Mouse (Mus musculus) NIH3T3 (cell line): Measurements from ENCODE around the gene Rpp30.

Experiments used
- DNase-seq: peaks from one replicate; pipeline ENCODE4 v3.0.0-alpha.2; 2012; ENCODE audit warnings: low read depth

The Rpp30 gene

DNA sequence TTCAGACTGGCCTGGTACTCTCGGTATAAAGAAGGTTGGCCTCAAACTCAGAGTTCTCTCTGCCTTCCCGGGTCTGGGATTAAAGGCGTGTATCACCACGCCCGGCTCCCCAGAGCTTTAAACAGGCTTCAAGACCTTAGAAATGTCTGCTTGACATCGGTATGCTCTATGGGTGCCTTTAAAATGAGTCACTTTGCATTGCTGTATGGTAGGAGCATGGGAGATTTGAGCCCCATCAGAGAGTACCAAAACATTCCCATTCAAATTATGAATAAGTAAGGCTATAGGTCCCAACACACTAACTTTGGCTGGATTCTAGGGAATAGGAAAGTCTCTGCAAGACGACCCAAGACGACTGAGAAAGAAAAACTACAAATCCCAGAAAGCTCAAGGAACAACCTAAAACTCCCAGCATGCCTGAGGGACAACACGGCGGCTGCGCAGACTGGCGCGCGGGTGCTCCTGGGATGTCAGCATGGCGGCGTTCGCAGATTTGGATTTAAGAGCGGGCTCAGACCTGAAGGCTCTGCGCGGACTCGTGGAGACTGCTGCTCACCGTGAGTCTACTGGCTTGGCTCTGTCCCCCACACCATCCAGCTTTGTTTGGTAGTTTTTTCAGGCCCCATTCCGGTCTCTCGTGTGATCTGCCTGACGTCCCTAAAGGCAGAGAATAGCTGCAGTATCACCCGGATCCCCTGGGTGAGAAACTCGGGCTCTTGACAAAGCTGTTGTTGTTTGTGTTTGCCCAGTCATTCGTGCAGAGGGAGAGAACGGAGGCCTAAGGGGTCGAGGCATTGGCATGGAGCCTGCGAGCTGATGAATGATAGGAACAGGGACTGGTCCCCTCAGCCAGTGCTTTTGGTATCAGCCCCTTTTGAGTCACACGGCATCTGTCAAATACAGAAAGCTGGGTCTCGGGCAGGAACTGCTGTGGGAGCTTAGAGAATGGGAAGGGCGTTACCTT is at the start of gene Rpp30:
Gene Rpp30, plus strand, starts transcription at position 455 of the 964 bp plus-strand sequence.
- DNase-seq: peak; percentile 96

DNA sequence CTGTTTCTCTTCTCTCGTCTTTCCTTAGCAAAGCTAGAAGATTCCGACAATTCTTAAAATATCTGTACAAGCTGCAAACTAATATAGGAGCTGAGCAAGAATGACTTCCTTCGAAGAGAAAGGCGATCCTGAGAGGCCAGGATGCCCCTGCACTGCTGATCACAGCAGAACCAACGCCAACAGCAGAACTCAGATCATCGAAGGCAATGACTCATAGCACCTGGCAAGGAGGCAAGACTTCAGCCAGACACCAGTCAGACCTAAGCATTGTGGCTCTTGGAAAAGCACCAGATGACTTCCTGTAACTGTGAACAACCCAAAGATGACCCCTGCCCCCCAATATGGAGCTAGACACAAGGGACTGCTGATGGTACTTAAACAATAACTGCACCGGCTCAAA is 37.5 kb upstream of the Rpp30 start:
- DNase-seq: peak; percentile 67

DNA sequence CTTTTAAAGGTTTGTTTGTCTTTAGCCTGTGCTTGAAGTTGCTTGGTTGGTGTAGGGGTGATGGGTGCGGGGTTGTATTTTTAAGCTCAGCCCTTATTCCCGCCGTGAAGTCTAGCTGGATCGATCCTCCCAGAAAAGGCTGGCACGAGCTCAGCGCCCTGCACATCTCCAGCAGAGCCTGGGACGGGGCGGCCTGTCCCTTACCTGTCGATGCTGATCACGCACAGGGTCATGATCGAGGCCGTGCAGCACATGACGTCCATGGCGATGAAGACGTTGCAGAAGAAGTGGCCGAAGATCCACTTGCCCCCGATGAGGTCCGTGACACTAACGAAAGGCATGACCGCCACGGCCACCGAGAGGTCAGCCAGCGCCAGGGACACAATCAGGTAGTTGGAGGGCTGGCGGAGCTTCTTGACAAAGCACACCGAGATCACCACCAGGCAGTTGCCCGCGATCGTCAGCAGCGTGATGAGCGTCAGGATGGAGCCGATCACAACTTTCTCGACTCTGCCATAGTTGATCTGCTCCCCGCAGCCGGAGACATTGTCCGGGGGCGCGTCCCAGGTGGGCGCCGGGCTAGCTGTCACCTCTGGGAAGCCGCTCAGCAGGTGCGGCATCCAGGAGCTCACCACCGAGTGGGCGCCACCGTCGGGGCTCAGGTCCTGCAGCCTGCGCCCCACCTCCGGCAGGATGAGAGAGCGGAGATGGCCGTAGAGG is 26.9 kb upstream of the Rpp30 start:
- no peak for DNase-seq

DNA sequence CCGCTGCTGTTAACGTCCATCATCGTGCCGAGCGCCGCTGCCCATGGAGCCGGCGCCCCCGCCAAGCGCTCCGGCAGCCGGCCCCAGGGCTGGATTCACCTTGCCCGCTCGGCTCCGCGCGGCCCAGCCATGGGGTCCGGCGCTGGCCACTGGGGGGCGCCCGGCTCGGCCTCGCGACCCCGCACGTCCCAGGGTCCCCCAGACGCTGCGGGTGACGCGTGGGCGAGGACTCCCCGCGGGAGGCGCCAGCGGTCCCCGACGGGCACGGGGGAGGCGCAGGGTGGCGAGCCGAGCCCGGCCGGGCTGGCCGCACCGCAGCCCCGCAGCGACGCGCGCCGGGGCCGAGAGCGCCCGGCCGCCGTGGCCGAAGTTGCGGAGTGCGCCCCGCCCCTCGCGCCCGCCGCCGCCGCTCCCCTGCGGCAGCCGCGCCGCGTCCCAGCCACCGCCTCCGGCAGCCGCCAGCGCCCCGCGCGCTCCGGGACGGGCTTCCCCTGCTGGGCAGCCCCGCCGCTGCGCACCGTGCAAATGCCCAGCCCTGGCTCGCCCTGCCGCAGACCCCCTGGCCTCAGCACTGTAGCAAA is 26.2 kb upstream of the Rpp30 start, which contains the start of gene Htr7:
Gene Htr7, minus strand, starts transcription at position 277 of the 581 bp plus-strand sequence.
- no peak for DNase-seq

DNA sequence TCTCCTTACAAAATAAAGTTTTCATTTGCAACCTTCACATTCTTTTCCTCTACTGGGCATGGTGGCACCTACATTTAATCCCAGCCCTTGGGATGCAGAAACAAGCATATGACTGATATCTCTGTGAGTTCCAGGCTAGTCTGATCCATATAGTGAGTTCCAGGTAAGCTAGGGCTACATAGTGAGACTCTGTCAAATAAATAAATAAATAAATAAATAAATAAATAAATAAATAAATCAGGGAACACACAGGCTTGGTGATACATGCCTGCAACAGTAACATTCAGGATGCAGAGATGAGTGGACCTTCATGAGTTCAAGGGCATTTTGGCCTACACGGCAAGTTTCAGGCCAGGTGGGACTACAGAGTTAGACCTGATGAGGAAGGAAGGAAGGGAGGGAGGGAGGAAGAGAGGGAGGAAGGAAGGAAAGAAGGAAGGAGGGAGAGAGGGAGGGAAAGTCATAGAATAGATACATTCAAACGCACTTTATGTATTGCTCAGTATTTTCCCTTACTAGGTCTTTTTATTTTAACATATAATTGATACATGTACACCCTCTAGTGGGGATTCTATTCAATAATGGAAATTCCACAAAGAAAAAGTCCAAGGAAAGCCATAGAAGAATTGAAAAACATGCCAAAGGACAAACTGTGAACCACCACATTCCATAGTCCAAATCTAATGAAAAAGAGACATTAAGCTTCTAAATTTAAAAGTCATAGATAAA is 20.6 kb upstream of the Rpp30 start:
- peak; percentile 35 for DNase-seq

DNA sequence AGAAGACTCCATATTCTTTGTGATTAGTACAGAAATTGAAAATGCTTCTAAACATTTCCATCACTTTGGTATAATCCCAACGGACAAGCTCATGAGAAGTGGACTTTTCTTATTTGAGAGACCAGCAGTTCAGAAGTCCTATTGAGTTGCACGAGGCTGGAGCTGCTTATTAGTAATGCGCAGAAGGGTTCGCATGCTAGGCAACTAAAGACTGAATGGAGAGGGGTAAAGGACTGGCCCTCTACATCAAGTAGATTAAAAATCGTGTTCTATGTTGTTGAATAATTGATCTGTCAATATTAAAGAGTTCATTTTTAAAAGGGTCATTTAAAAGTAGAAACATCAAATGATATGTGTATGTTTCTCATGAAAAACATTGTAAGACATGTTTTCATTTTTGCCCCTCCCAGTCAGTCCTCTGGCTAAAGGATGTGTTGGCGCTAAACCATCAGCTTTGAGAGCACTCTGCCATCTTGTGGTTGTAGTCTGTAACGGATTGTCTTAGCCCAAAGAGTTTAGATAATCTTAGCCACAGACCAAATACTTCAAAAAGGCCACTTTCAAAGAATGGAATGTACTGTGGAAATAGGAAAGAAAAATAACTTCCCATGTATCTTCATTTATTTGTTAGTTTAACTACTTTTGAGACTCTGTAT is 782 bp upstream of the Rpp30 start:
- DNase-seq: peak; percentile 91

DNA sequence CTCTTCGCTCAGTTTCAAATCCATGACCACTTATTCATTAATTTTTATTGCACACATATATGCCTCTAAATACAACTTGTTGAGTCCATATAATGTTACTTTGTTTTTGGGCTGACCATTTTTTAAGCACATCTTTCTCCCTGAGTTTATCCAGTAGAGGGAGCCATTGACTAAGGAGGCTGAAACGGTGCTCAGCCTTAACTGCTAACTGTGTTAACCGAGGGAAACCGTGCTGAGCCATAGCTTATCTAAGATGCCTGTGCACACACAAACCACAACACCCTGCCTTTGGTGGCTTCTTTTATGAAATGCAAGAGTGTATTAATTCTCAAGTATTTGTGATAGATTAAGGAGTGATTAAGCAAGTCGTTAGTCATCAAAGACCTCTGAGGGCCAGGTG is 7.3 kb downstream of the Rpp30 start:
- DNase-seq: peak; percentile 86

DNA sequence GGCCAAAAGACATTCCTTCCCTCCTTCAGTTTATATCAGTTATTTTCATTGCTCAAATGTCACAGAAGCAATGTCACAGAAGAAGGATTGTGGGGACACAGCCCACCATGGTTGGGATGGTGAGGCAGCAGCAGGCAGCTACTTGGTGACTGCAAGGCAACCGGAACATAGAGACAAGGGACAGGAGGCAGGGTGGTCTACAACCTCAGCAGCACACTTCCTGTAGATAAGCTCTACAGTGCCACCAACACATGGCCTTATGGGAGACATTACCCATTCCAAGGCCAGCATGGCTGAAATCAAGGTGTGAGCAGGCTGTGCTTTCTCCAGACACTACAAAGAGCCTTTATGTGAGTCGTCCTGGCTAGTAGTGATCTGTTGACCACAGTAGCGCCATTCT is 13.7 kb downstream of the Rpp30 start:
- DNase-seq: no peak

DNA sequence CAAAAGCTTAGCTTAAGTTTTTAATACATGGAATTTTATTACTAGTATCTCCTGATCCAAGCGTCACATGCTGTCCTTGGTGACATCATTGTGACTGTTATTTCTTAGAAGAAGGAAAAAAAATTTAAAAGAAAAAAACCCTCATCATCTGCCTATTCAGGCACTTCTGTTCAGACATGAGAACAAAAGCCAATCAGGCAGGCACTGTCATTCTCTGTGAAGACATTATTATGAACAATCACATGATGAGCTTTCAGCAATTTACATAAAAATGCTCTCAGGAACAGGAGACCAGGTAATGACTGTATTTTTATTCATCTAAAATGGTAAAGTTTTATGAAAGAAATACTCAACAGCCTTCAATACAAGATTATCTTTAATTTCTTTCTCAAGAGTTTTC is 14.7 kb downstream of the Rpp30 start:
- DNase-seq: no peak

DNA sequence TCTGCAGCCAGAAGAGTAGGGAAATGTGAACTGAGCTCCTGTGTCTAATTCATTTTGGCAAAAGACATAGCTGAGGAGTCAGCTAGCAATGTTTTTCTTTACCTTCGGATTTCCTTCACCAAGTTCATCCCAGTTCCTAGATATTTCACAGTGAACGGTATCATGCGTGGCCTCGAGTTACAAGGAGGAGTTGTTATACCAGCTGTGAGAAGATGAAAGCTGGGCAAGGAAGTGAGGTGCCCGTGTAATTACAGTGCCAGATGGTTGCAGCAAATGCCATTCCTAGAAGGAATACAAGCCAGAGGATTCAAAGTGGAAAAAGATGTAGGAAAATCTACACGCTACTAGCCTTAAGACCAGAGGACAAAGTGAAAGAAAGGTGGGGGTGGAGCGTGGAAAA is 15.4 kb downstream of the Rpp30 start:
- no peak for DNase-seq

DNA sequence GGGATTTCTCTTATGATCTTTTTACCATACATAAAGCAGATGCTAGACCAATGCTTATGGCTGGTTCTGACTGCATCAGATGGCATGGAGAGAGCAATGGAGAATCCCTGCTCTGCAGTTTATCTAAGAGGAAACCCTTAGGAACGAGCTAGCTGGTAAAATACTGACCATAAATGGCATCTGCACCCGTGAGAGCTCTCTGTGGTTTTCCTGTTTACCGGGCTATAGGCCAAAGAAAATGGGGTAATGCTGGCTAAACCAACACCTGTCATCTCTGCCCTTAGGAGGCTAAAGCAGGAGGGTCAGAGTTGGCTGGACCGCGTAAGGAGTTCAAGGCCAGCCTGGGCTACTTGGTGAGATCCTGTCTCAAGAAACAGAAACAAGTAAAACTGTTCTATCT is 20.4 kb downstream of the Rpp30 start:
- DNase-seq: peak; percentile 47

DNA sequence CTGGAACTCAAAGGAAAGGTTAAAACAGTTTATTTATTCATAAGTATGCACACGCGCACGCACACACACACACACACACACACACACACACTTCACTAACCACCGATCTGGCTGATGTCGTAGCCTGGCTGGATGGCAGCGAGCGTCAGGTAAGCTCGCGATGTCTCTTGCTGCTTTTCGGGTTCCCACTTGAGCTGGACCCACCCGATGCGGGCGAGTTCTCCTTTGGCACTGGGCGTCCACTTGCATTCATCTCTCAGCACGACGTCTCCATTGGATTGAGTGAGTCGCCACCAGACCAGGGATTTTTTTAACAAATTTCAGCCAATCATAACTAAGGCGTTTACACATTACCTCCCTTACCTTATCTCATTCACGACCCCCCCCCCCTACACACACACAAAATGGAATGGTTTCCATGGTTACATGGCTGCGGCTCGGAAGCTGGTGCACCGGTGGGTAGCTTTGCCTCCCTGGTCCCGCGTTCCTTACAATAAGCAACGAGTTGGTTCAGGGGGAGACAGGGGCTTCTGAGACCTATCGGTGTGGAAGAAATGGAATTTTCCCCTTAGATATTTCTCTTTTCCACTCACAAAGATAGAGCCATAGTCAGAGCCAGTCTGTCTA is 25.9 kb downstream of the Rpp30 start:
- DNase-seq: no peak

DNA sequence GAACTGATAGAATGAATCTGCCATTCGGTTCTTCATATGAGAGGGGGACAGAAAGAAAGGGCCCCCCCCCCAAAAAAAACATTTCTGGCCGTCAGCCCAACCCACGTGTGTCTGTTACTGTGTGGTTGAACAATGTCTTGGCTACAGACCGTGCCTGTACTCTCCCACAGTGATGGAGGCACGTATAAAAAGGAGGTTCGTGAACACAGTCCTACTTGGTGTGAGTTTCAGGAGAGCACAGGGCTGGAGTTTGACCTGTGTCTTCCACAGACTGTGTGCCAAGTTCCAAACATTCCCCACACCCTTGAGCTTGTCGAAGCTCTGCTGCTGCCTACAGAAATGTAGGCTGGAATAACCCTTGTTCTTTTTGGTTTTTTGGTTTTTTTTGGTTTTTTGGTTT is 26.9 kb downstream of the Rpp30 start:
- DNase-seq: no peak

DNA sequence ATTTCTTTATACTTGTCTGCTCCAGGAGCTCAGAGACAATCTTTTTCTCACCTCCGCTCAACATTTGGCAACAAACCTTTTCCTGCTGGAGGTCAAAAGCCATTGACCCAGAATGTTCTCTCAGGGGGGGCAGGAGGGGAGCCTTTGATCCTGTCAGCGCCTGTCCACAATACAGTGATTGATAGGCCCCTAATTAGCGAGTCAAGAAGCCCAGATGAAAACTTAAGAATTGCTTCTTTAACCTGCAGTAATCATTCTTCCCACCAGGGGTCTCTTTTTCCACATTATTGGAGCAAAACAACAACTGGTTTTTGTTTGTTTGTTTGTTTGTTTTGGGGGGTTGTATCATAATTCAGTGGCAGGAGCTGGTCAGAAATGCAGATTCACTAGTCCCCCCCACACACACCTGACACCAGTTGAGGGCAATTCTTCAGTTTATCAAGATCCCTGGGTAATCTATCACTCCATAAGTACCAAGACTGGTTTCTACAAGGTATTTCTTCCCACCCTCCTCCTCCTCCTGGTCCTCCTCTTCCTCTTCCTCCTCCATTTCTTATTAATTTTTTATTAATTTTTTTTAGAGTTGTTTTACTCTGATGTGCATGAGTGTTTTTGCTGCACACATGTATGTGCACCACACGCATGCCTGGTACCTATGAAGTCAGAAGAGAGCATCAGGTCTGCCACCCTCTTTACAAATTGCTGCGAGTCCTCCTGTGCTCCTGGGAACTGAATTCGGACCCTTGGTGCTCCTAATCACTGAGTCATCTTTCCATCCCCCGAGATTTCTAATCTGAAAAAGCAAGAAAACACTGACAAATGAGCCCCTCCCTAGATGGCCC is 27.8 kb downstream of the Rpp30 start:
- peak; percentile 76 for DNase-seq

DNA sequence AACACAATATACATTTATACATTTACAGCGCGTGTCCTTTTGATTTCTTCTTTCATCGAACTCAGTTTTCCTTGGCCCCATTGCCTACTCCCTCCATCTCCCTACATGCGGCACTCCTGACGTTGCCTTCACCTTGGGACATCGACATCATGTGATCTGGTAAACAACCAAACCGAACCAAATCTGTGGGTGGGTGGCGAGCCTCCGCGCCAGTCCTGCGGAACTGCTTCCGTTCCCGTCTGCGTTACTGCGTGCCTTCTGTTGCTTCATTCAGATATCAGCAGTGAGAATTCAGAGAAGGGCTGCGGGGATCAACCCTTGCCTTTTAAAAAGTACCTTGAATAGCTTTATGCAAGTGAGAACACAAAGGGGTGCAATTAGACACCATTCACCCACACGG is 28.5 kb downstream of the Rpp30 start:
- DNase-seq: no peak

DNA sequence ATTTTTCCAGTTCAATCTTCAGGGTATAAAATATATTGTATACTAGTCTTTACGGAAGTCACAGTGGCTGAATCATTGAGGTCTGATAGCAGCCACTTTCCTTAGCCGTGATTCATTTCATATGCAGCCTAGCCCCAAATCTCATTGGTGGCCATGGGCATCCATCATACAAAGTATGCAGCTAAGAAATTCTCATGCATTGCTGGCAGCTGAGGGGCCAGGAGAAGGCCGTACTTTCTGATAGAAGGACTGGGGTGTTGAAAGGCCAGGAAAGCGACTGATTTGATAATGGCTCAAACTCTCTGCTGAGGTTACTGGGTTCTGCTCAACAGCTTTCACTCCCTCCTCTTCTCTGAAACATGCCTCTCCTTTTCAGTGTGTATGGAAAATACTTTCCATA is 32.7 kb downstream of the Rpp30 start:
- DNase-seq: peak; percentile 87

DNA sequence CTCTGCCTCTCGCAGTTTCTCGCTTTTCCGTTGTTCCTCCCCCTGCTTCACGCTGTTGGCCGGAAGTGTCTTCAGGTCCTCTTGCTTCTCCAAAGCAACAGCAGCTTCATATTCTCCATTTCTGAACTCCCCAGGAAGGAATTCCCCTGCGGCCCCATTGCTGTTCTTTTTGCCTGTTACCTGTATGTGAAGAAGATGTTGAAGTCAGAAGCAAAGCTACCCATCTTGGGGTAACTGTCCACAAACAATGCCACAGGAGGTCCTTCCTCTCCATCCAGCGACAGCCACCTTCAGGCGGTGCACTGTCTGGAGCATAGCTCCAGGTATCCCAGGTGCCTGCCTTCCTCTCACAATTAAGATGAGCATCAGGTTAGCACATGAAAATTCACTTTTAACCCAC is 35.7 kb downstream of the Rpp30 start:
- DNase-seq: peak; percentile 50

DNA sequence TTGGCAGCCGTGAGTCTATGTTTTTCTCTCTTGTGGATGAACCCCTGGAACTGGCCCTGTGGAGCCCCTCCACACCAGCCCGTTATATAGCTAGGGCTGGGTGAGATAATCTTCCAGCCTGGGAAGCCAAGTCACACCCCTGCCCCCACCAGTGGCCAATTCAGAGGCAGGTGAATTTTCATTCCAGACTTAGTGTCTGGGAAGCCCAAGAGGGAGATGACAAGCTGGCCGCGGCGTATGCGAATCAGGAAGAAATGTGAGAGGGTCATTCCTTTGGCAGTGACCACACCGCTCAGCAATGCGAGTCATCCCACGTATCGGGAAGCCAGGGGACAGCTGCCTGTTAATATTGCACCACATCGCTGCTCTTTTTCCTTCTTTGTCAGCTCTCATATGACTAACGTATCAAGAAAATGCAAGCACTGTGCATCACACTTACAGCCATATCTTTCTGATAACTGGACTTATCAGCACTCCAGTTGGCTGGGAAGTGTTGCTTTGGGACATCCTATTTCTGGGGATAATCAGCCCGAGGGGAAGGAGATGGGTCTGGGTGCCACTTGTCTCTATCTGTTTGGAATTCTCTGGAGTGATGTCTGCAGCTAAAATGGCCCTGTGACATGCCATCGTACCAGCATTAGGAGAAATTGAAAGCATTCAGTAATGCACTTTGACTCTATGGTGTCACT is 36.4 kb downstream of the Rpp30 start, which contains the start of gene Ankrd1:
Gene Ankrd1, minus strand, starts transcription at position 317 of the 689 bp plus-strand sequence.
- DNase-seq: peak; percentile 75

DNA sequence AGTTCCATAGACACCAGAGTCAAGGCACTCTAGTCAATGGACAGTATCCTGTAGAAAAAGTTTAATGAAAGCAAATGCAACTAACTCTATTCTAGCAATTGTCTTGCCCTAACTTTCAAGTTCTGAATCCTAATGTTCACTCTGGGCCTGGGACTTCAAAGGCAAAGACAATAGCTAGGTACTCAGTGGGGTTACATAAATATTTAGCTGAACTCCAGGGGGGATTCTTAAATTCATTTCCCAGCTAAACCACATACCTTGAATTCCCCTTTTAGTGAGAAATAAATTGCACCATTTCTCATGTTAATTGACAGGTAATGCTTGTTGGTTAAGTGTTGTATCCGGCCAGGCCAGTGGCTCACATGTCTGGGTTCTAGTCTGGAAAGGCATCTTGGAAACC is 40.7 kb downstream of the Rpp30 start:
- DNase-seq: no peak
